Mouse (Mus musculus) right cerebral cortex, postnatal 10 days (tissue): ENCODE measurements at regions not wholly inside any gene's neighbourhood (a gene's known extent, or its start where the extent isn't known, plus 50 kb on each side); places are given as distances from the start of the nearest gene placed in this dataset.
"Not testable (repeated sequence)": the region's sequence is repeated elsewhere in the genome, so short reads cannot be mapped to it uniquely, and the experiment has no call there.

ENCODE experiments used
- DNase-seq, 2 experiments: peaks; one replicate each; pipeline ENCODE4 v3.0.0; 2021; ENCODE audit warnings: low spot score in 2 of 2

DNA sequence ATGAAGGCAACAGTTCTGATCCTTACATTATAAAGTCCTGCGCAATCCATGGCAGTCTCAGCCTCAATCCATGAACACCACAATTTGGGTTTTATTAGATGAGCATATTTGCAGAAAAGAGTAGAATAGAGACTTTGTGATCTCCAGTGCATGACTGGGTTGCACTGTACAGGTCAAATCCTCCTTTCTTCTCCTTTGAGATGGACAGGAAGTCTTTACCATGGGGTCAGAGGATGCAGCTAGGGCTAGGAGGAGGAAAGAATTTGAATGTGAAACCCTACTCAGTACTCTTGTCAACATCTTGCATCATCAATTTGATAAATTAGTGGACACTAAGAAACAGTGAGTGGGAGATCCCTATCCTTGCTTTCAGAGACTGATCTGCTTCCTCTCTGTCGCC lies 965.3 kb upstream of the Robo1 start:
- no peak for DNase-seq

DNA sequence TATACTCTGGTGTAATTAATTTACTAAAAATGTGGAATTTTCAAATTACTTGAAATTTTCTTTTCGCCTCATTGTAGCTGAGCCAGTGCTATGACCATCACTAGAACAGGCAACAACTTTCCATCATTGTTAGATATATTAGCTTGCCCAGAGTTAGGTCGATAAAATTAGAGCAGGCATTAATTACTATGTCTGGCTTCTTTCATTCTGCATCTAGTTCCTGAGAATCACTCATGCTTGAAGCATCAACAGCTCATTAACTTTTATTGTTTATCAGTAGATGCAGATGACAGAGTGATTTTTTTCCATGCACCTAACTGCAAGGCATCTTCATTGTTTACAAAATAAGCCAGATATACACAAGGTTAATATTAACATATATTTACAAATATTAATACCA lies 963.5 kb upstream of the Robo1 start:
- no peak for DNase-seq

DNA sequence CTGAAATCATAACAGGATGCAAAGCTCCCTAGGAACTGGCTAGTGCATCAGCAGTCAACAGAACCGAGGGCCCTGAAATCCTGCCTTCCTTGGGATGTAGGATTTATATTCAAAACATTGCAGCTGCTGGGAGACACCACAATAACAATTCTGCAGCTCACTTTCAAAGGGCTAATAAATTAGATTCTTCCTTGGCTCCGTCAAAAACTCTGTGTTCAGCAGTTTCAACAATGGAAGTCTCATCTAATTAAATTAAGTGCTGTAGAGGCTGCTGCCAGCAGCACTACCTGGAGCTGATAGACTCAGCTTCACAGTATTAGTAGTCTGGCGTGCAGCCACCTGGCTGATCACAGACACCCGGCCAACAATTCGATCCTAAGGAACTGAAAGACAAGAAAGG lies 916.2 kb upstream of the Robo1 start:
- peak; percentile 22 to 33 for DNase-seq

DNA sequence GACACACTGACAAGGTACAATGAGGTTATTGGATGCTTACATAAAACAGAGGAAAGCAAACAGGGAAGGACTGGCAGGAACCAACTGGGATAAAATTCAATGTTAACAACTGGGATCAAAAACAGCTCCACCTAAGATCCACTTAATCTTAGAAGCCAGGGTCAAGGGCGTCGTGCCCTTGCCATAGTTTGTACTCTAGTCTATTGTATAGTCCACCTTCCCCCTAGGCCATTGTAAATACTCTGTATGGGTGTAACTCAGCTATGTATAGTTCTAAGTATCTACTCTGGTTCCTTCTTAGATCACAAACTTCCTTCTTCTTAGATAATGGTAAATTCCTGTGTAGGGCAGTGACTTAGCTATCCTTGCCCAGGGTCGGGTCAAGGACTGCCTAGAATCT lies 873.3 kb upstream of the Robo1 start:
- DNase-seq, result not testable (repeated sequence)
